Mouse (Mus musculus): Measurements from ENCODE around the gene Cfap77. TPM values are rescaled to one million over a fixed set of nuclear protein-coding genes. Genes with fewer than 3 reads are reported as not detected.

The Cfap77 gene
- total RNA-seq, 2 experiments from 2014 or later, result 0.33 to 0.79 TPM

DNA sequence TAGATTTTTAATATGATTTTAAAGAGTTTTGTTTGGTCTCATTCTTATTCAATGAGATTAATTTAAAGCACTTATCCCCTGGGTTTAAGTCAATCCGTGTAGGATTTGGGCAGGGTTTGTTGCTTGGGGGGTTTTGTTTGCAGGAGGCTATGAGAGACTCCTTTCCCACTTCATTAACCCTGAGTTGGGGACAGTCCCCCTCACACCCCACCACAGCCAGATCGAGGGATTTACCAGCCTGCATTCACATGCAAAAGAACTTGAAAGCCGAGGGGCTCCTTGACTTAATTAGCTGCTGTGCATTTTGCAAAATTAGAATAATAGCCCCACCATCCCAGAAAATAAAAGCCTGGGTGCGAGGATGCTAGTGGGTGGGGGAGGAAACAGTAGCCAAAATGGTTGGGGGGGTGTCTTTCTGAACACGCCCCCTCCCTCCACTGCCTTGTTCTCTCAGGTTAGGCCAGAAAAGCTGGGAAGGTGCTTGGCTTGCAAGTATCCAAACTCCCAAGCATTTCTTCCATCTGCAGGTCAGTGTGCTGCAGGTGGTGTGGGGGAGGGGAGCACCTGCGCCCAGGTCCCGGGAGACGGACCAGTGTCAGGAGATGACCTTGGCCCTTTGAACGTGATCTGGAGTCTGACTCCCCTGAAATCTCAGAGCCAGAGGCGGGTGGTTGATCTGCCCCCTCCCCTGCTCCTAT is 147.0 kb downstream of the Cfap77 start:
- DNase-seq, result peak in 1 of 2 experiments; percentile 11

DNA sequence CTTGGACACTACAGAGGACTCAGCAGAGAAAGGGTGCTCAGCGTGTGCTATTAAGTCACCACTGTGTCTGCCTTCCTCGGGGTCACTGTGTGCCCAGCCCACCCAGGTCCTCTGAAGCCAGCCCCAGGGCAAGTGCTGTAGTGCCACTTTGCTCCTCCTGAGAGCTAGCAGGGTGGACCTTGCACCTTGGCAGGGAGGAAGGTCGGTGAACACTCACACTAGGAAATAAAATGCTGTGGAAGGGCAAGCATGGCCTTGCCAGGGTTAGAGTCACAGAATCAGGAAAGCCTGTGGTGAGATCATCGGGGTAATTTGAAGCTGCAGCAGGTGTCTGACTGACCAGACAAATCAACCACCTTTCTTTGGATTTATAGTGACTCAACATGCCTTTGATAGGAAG is 149.3 kb downstream of the Cfap77 start:
- peak; percentile 24 to 64 for DNase-seq

DNA sequence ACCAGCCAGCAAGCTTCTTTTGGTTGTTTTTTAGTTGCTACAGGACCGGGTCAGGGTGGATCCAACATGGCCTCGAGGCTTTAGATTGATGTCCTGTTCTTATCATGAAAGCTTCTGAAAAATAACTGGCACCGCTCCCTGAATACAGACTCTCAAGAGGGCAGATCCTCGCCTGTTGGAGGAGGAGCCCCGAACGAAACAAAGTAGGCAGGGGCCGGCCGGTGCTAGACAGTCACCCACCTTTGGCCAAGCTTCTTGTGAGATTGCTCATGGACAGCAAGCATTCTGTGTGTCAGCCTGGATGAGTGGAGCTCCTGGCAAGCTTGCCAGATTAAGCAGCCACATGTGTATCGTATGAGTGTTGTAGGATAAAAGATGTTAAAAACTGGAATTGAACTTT is 150.1 kb downstream of the Cfap77 start:
- DNase-seq, result peak; percentile 47 to 51

DNA sequence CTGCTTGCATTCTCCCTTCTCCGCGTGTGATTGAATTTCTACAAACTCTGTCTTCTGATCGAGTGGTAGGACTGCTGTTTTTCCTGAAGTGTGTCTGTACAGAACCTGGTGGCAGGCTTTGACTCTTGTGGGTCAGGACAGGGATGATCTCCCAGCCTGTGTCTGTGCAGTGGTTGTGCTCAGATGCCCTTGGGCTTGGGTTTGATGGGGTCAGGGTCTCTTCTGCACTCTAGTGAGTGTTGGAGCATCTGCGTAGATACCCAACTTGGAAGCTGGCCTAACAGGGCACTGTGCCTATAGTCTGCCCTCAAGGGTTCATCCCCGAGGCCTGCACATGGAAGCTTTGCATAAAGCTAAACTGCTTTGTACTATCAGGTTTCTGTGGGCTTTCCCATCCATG is 151.0 kb downstream of the Cfap77 start:
- DNase-seq, result peak in 1 of 2 experiments; percentile 35

DNA sequence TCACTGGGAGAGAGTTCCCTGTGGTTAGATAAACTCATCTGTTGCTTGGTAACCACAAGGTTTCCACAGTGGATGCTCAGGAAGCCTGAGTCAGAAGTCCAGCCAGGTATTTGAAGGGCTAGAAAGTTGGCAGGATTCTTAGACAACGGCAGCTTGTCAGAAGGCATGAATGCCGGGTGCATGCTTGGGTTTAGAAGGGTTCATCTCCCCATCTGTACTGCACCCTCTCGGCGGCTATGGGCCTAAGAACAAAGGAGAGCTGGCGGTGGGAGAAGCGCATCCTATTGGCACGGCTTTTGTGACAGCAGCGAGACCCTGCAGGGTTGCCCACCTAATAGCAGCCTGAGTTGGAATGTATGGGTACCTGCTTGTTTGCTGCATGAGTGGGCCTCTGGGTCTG is 152.6 kb downstream of the Cfap77 start:
- no peak for DNase-seq

DNA sequence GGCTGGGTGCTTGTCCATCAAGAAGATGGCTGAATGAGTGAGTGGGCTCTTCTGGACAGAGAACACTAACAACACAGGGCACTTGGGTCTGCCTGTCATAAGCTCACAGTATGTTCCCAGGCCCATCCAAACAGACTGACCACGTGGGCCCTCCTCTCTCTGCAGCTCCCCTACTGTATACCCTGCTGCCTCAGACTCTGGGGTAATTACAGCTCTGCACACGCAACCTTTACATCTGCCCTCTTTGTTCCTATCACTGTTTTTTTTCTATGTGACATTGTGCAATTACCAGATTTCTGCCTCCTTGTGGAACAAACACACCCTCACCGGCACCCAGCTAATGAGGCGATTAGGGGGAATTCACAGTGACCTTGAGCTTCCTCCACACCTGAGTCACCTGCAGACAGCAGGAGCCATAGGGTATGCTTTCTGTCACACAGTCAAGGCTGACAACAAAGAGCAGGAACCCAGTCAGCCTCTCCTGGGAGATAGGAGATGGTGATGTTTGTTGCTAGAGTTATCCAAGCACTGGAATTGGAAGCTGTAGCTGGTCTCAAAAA is 157.4 kb downstream of the Cfap77 start:
- no peak for DNase-seq

DNA sequence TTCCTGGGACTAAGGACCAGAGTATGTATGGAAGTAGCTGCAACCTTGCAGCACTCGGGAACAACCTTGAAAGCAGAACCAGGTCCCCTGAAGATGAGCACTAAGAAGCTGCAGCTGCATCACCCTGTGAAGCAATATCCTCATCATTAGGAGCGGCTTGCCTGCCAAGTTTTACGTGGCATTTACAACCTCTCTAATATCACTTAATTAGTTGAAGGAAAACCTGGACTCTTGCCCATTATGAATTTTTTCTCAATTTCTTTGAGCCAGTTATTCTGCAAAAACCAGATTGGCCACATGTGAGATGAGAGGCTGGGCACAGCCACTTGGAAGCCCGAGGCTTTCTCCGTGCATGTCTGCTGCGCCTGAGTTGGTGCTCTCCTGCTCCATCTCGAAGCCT is 159.0 kb downstream of the Cfap77 start:
- no peak for DNase-seq

DNA sequence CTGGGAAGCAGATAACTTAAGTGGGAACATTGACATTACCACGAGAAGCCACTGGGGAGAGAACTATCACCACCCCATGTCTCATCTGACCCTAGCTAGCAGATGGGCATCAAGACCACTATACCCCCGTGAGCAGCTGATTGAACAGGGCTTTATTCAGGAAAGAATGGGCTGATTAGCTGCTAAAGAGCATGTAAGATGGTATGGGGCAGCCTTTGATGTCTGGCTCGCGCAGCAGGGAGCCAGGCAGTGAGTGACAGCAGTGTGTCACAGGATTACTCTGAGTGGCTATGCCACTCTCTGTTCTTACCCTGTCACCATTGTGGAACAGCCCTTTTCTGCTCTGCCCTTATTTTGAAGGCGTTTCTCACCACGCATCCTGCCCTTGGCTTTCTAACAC is 161.3 kb downstream of the Cfap77 start:
- no peak for DNase-seq

DNA sequence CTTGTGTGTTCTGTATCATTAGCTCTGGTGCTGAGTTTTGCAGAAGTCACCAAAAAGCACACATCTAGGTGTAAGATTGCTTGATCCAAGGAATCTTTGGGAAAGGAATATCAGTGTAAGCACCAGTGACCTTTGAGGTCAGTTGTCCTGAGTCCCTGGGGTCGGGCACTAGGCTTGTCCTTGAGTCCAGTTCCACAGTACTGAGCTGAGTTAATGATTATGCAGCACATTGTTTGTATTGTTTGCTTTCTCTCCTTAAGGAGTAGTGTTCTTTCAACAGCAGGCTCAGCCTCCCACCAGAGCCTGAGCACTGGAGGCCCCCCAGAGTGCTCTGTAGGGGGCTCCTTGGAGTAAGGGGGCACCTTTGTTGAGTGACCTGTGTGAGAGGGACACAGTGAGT is 162.1 kb downstream of the Cfap77 start:
- DNase-seq, result no peak

DNA sequence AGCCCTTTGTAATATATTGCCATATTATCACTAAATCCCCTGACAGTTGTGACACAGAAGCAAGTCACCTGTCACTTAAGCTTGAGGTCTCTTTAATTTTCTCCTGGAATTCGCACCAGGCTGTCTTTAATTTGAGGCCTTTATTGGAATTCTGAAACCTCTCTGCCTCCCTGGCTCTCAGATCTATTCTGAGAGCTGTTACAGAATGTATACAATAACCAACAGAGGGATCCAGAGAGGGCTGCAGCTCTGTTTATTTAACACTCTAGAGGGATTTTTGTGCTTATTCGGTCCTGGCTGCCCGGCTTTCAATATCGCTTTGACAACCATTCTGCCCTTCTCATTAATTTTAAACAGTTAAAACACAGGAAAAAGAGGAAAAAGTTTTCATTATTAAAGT is 170.0 kb downstream of the Cfap77 start:
- DNase-seq, result no peak

DNA sequence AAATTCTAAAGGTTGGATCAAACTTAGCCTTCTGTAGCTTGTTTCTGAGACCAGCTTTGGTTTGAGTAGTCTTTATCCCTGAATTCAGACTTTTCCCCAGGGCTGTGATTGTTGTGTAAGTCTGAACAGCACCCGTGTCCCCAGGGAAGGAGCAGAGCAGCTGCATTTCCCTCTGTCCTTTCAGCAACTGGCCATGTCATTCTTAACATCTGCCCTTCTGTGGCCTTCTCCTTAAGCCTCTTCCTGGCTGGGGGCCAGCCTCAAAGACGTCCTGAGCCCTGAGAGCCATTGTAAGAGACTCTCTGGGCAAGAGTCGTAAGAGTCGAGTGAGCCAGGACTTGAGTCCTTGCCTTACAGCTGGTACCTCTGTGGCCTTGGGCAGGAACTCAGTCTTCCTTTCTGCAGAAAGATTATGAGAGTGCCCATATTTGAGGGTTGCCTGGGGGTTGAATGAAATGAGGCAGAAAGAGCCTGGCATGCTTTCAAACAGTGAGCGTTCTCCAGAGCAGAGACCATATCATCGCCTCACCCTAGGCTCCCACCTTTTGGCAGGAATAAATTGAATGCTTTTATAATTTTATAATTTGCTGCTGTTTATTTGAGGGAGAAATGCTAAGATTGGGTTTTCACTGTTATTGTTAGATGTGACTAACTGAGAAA is 171.9 kb downstream of the Cfap77 start:
- peak in 1 of 2 experiments; percentile 15 for DNase-seq

DNA sequence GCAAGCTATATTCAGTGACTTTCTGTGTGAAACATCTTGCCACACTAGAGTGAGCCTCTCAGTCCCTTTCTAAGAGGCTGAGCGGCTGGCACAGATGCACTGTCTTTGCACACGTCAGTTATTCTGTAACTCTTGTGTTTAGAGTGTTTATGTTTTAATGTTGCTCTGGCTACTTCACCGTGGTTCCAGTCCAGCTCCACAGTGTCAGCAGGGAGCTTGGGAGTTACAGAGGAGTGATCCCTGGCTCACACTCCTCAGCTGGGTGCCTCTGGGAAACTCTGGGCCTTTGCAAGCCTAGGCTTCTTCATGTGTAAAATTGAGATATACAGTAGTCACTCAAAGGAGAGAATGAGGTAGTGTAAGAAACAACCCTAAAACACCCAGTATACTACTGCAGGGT is 172.8 kb downstream of the Cfap77 start:
- DNase-seq, result no peak

DNA sequence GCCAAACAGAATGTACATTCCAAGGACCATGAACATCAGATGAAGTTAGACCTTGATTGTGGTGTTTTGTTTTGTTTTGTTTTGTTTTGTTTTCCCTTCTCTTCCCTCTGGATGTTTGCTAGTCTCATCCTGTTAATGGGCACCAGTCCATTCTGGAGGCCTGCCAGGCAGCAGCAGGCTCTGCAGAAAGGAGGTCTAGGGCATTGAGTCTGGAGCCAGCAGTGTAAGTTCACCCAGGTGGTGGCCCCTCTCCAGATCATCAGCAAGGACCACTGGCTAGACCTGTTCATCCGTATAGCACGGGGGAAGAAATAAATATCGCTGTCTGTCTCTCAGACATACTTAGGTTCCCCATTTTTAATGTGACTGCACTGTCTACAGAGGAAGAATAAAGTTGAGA is 173.6 kb downstream of the Cfap77 start:
- DNase-seq, result peak; percentile 18 to 20

Other genes starting within 250 kb of the Cfap77 start
- 10 to 100 TPM; 34.6 to 38.0 TPM for gene Gtf3c4, start 214.7 kb downstream of the Cfap77 start, total RNA-seq (2021)
- 10 to 100 TPM in 1 of 2 experiments, 1 to 10 TPM in 1; 8.7 to 15.5 TPM for gene Ddx31, start 214.7 kb downstream of the Cfap77 start, total RNA-seq (2021)
- not detected for gene Barhl1, start 138.4 kb downstream of the Cfap77 start, total RNA-seq (2021)
- gene Ttf1, start 5.2 kb upstream of the Cfap77 start, total RNA-seq (2021), result 10 to 100 TPM; 12.0 to 13.9 TPM
- 10 to 100 TPM; 31.6 to 35.3 TPM for gene Setx, start 69.1 kb upstream of the Cfap77 start, total RNA-seq (2021)
- gene Ntng2, start 197.9 kb upstream of the Cfap77 start, total RNA-seq (2021), result 10 to 100 TPM; 35.0 to 44.2 TPM